Mouse (Mus musculus): ENCODE data around the gene Tusc2. TPM values are rescaled to one million over a fixed set of nuclear protein-coding genes. Genes with fewer than 3 reads are reported as not detected.
"Not testable (repeated sequence)": the region's sequence is repeated elsewhere in the genome, so short reads cannot be mapped to it uniquely, and the experiment has no call there.

Tusc2 gene
- total and polyA plus RNA-seq, 2 experiments from 2014 or later: 37.0 to 51.2 TPM

DNA sequence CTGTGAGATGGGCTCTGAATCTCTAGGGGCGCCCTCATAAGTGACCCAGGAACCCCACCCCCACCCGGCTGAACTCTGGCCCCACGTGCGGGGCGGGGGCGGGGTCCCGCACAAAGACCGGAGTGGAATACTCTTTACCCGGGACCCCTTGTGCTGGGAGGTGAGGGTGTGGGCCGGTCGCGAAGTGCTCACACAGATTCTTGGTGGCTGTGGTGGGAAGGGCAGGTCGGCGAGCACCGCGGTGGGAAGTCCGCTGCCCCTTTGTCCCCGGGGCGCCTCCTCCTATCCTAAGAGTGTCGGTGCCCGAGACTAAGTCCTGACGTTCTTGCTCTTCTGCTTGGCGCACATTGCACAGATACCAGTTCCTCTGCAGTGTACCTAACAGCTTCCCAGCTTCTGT, 6.2 kb downstream of the Tusc2 start:
- Histone ChIP-seq H3K9ac (replicated peaks; ENCODE audit: low read depth, low read length) (peak overlapping the region; percentile 77), H3K27me3 (ENCODE audit: control insufficient read depth, insufficient read depth, low read length) (no peaks in the 10 kb centered on the region), H3K4me3 (ENCODE audit: low read depth, low read length) (peak overlapping the region; percentile 76), H3K36me3 (replicated peaks; ENCODE audit: control insufficient read depth, insufficient read depth, low read length) (peaks cover 27% of the 10 kb centered on the region), H3K4me2 (ENCODE audit: low read depth, low read length) (peak overlapping the region; percentile 76), H3K9me3 (replicated peaks; ENCODE audit: control insufficient read depth, low read length) (no peaks in the 10 kb centered on the region), H3K4me1 (ENCODE audit: control insufficient read depth, insufficient read depth) (peaks cover 21% of the 10 kb centered on the region), H3K27ac (ENCODE audit: low read depth) (peak overlapping the region; percentile 90)
- TF ChIP-seq EP300 (IDR thresholded peaks at IDR 0.05; ENCODE audit: low read depth) (no peak), CTCF (IDR thresholded peaks at IDR 0.05; ENCODE audit: low read depth) (no peak)
- ATAC-seq (ENCODE audit: insufficient read depth, low read depth): peak; percentile 24
- DNase-seq (ENCODE audit: low spot score): no peak
- 1% methylated on average over 22 of the region's 23 CpGs for WGBS

DNA sequence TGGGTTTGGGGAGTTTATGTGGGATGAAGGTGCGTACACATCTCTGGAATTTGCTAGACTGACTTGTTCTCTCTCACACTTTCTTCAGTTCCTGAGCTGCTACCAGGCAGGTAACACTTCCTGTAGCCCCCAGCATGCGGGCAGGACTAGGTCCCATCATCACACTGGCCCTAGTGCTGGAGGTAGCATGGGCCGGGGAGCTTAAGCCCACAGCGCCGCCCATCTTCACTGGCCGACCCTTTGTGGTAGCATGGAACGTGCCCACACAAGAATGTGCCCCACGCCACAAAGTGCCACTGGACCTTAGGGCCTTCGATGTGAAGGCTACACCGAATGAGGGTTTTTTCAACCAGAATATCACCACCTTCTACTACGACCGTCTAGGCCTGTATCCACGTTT, 7.0 kb downstream of the Tusc2 start:
- DNase-seq (ENCODE audit: low spot score) (no peak), ATAC-seq (ENCODE audit: insufficient read depth, low read depth) (no peak)
- Histone ChIP-seq H3K36me3 (replicated peaks; ENCODE audit: control insufficient read depth, insufficient read depth, low read length) (peaks cover 27% of the 10 kb centered on the region), H3K27me3 (ENCODE audit: control insufficient read depth, insufficient read depth, low read length) (no peaks in the 10 kb centered on the region), H3K4me1 (ENCODE audit: control insufficient read depth, insufficient read depth) (peaks cover 21% of the 10 kb centered on the region), H3K9me3 (replicated peaks; ENCODE audit: control insufficient read depth, low read length) (no peaks in the 10 kb centered on the region), H3K27ac (ENCODE audit: low read depth) (peak overlapping the region; percentile 90), H3K4me2 (ENCODE audit: low read depth, low read length) (peak overlapping the region; percentile 76), H3K9ac (replicated peaks; ENCODE audit: low read depth, low read length) (peak overlapping the region; percentile 77), H3K4me3 (ENCODE audit: low read depth, low read length) (peak overlapping the region; percentile 76)
- 52% methylated on average over 13 of the region's 13 CpGs for WGBS
- TF ChIP-seq EP300 (IDR thresholded peaks at IDR 0.05; ENCODE audit: low read depth): no peak
- TF ChIP-seq CTCF (IDR thresholded peaks at IDR 0.05; ENCODE audit: low read depth): no peak; the same call in 1 of the 2 replicates

DNA sequence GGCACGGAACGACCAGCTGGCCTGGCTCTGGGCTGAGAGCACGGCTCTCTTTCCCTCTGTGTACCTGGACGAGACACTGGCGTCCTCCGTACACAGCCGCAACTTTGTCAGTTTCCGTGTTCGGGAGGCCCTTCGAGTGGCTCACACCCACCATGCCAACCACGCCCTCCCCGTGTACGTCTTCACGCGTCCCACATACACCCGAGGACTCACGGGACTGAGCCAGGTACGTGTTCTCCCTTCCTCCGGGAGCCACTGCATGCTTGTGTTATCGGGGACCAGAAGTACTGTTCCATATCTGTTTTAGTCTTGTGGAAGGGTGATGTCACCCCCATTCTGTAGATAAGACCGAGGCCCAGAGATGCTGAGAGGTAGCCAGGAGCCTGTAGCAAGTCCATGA, 7.8 kb downstream of the Tusc2 start:
- H3K27me3 ChIP-seq (ENCODE audit: control insufficient read depth, insufficient read depth, low read length): no peaks in the 10 kb centered on the region
- H3K4me2 ChIP-seq (ENCODE audit: low read depth, low read length): peak overlapping the region; percentile 76
- no peaks in the 10 kb centered on the region for H3K9me3 ChIP-seq (replicated peaks; ENCODE audit: control insufficient read depth, low read length)
- no peak for TF ChIP-seq EP300 (IDR thresholded peaks at IDR 0.05; ENCODE audit: low read depth)
- H3K9ac ChIP-seq (replicated peaks; ENCODE audit: low read depth, low read length): no peak overlapping the region
- H3K36me3 ChIP-seq (replicated peaks; ENCODE audit: control insufficient read depth, insufficient read depth, low read length): peaks cover 27% of the 10 kb centered on the region
- ATAC-seq (ENCODE audit: insufficient read depth, low read depth) (no peak), DNase-seq (ENCODE audit: low spot score) (no peak)
- H3K4me1 ChIP-seq (ENCODE audit: control insufficient read depth, insufficient read depth): peaks cover 21% of the 10 kb centered on the region
- peak overlapping the region; percentile 76 for H3K4me3 ChIP-seq (ENCODE audit: low read depth, low read length)
- 33% methylated on average over 21 of the region's 21 CpGs for WGBS
- peak overlapping the region; percentile 56; the same call in 1 of the 2 replicates for H3K27ac ChIP-seq (ENCODE audit: low read depth)

DNA sequence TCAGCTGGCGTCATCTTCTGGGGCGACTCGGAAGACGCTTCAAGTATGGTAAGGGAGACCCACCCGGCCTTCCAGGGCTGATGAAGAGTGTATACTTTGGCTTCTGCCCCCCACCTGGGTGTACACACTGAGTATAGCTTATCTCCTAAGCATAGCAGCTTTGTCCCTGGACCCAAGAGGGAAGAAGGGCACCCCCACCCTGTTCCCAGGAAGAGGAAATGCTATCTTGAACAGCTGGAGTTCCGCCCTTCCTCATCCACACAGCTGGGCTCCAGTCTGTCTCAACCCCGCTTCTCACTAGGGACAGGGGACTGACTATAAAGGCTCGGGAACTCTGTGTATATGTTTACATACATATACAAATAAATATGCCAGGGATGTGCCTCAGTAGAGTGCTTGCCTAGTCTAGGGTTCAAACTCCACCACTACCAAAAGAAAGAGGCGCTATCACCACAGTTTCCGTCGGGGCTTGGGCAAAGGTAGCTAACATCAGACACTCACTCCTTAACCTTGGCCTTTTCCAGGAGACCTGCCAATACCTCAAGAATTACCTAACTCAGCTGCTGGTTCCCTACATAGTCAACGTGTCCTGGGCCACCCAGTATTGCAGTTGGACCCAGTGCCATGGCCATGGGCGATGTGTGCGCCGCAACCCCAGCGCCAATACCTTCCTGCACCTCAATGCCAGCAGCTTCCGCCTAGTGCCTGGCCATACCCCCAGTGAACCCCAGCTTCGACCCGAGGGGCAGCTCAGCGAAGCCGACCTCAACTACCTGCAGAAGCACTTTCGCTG, 8.7 kb downstream of the Tusc2 start:
- H3K9ac ChIP-seq (replicated peaks; ENCODE audit: low read depth, low read length): no peak overlapping the region; the same call in 1 of the 2 replicates

DNA sequence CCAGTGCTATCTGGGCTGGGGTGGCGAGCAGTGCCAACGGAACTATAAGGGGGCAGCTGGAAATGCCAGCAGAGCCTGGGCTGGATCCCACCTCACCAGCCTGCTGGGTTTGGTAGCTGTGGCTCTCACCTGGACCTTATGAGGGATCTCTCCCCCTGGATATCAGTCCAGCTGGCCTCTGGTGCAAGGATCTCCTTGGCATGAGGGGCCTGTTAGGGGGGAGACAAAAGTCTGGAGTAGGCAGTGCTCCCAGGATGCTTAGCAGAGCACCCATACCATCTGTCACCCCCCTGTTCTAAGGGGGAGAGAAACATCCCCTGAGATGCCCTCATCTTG, 9.2 kb downstream of the Tusc2 start:
- Histone ChIP-seq H3K4me2 (ENCODE audit: low read depth, low read length) (no peak overlapping the region), H3K4me1 (ENCODE audit: control insufficient read depth, insufficient read depth) (peaks cover 29% of the 10 kb centered on the region), H3K9ac (replicated peaks; ENCODE audit: low read depth, low read length) (no peak overlapping the region), H3K9me3 (replicated peaks; ENCODE audit: control insufficient read depth, low read length) (no peaks in the 10 kb centered on the region), H3K36me3 (replicated peaks; ENCODE audit: control insufficient read depth, insufficient read depth, low read length) (peaks cover 27% of the 10 kb centered on the region), H3K27me3 (ENCODE audit: control insufficient read depth, insufficient read depth, low read length) (no peaks in the 10 kb centered on the region), H3K27ac (ENCODE audit: low read depth) (no peak overlapping the region), H3K4me3 (ENCODE audit: low read depth, low read length) (no peak overlapping the region)
- 85% methylated on average over 2 of the region's 2 CpGs for WGBS
- DNase-seq (ENCODE audit: low spot score) (no peak), ATAC-seq (ENCODE audit: insufficient read depth, low read depth) (no peak)
- TF ChIP-seq CTCF (IDR thresholded peaks at IDR 0.05; ENCODE audit: low read depth): no peak
- no peak for TF ChIP-seq EP300 (IDR thresholded peaks at IDR 0.05; ENCODE audit: low read depth)

More for the DNA sequence above, 8.7 kb downstream of the Tusc2 start:
- Histone ChIP-seq H3K4me3 (ENCODE audit: low read depth, low read length) (peak overlapping the region; percentile 76), H3K36me3 (replicated peaks; ENCODE audit: control insufficient read depth, insufficient read depth, low read length) (peaks cover 27% of the 10 kb centered on the region), H3K4me1 (ENCODE audit: control insufficient read depth, insufficient read depth) (peaks cover 25% of the 10 kb centered on the region), H3K4me2 (ENCODE audit: low read depth, low read length) (peak overlapping the region; percentile 76), H3K27ac (ENCODE audit: low read depth) (peak overlapping the region; percentile 56), H3K9me3 (replicated peaks; ENCODE audit: control insufficient read depth, low read length) (no peaks in the 10 kb centered on the region), H3K27me3 (ENCODE audit: control insufficient read depth, insufficient read depth, low read length) (no peaks in the 10 kb centered on the region)
- WGBS: 82% methylated on average over 22 of the region's 22 CpGs
- DNase-seq (ENCODE audit: low spot score) (no peak), ATAC-seq (ENCODE audit: insufficient read depth, low read depth) (no peak)
- TF ChIP-seq EP300 (IDR thresholded peaks at IDR 0.05; ENCODE audit: low read depth) (no peak), CTCF (IDR thresholded peaks at IDR 0.05; ENCODE audit: low read depth) (no peak)

DNA sequence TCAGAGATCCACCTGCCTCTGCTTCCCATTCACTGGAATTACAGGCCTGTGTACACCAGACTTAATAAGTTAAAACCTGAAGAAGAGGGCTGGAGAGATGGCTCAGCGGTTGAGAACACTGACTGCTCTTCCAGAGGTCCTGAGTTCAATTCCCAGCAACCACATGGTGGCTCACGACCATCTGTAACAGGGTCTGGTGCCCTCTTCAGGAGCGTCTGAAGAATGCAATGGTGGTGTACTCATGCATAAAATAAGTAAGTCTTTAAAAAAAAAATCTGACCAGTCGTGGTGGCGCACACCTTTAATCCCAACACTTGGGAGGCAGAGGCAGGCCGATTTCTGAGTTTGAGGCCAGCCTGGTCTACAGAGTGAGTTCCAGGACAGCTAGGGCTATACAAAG, 10.7 kb downstream of the Tusc2 start:
- WGBS: 90% methylated on average over 6 of the region's 6 CpGs
- not testable (repeated sequence) for DNase-seq (ENCODE audit: low spot score); H3K4me2 ChIP-seq (ENCODE audit: low read depth, low read length); ATAC-seq (ENCODE audit: insufficient read depth, low read depth); H3K27ac ChIP-seq (ENCODE audit: low read depth); H3K4me3 ChIP-seq (ENCODE audit: low read depth, low read length); H3K9ac ChIP-seq (replicated peaks; ENCODE audit: low read depth, low read length); H3K9me3 ChIP-seq (replicated peaks; ENCODE audit: control insufficient read depth, low read length); H3K27me3 ChIP-seq (ENCODE audit: control insufficient read depth, insufficient read depth, low read length)
- Histone ChIP-seq H3K4me1 (ENCODE audit: control insufficient read depth, insufficient read depth) (peaks cover 25% of the 10 kb centered on the region), H3K36me3 (replicated peaks; ENCODE audit: control insufficient read depth, insufficient read depth, low read length) (peaks cover 27% of the 10 kb centered on the region)
